Mouse (Mus musculus) liver, postnatal 0 days (tissue): ENCODE measurements around the gene Limch1.

ENCODE experiments used
- CTCF ChIP-seq: sonication (generic); IDR thresholded peaks from 2 replicates; pipeline ENCODE4 v1.5.1; 2016; ENCODE audit warnings: antibody characterized with exemption, low read depth
- EP300 ChIP-seq: IDR thresholded peaks from 2 replicates; pipeline ENCODE4 v1.6.1; 2016; ENCODE audit warnings: antibody characterized with exemption, low read depth, mild to moderate bottlenecking

DNA sequence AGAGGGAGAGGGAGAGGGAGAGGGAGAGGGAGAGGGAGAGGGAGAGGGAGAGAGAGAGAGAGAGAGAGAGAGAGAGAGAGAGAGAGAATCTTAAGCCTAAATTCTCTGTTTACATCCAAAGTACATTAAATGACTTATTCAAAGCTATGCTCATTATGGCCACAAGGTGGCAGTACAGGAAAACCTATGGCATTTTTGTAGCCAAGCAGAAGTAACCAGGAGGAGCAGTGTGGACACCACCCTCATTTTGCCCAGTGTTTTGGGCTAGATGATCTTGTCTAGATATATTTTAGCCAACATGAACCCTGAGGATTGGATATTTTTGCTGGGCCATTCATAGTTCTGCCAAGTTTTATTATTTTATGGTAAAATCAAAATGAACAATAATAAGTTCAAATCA is 48.5 kb upstream of the Limch1 start:
- no peak for TF ChIP-seq EP300
- TF ChIP-seq CTCF = peak; percentile 85
